Mouse (Mus musculus) CH12.LX (cell line): Measurements from ENCODE around the gene Pon3. TPM values are rescaled to one million over a fixed set of nuclear protein-coding genes. Genes with fewer than 3 reads are reported as not detected.
A peak's percentile ranks its signal among the peaks of the same experiment; 100 is the strongest.

Experiments used
- DNase-seq: peaks from one replicate; pipeline ENCODE4 v3.0.0-alpha.2; 2013; ENCODE audit errors: extremely low read depth
- H3K27ac ChIP-seq: 2 replicates; pipeline ENCODE4 v1.5.1; 2012; ENCODE audit warnings: low read depth, mild to moderate bottlenecking, control low read depth, moderate library complexity; ENCODE audit not compliant: insufficient read depth
- H3K27me3 ChIP-seq: replicated peaks from 2 replicates; pipeline ENCODE3; 2012; ENCODE audit warnings: inconsistent platforms
- H3K36me3 ChIP-seq, 2 experiments: replicated peaks in 1 of 2; 2 replicates each; pipeline versions ENCODE3 to v1.6.1; 2012; ENCODE audit warnings: inconsistent platforms in 1 of 2, low read length in 1 of 2, mild to moderate bottlenecking in 1 of 2, mixed read lengths in 1 of 2, moderate library complexity in 1 of 2; ENCODE audit not compliant: control insufficient read depth in 1 of 2, insufficient read depth in 1 of 2
- H3K4me1 ChIP-seq, 2 experiments: 2 replicates each; pipeline ENCODE4 v1.6.1; 2012; ENCODE audit warnings: inconsistent platforms in 1 of 2, moderate library complexity in 1 of 2; ENCODE audit not compliant: insufficient read depth in 2 of 2, control insufficient read depth in 1 of 2
- H3K4me2 ChIP-seq: 2 replicates; pipeline ENCODE4 v1.6.1; 2012; ENCODE audit warnings: low read depth, mild to moderate bottlenecking, control low read depth; ENCODE audit not compliant: poor library complexity, insufficient read depth, severe bottlenecking
- H3K4me3 ChIP-seq, 3 experiments: fragments of 150-350 bp in 1 of 3; sonication (generic) in 1 of 3; replicated peaks in 1 of 3; 2 replicates each; pipeline versions ENCODE3 to v1.5.1; 2011 to 2012; ENCODE audit warnings: low read depth in 2 of 3, low read length in 2 of 3, mild to moderate bottlenecking in 2 of 3, moderate library complexity in 2 of 3, control low read depth in 1 of 3, improper control_type of control experiment in 1 of 3, inconsistent platforms in 1 of 3, mixed read lengths in 1 of 3; ENCODE audit not compliant: poor library complexity in 1 of 3
- H3K79me2 ChIP-seq: replicated peaks from 2 replicates; pipeline ENCODE4 v1.6.1; 2012; ENCODE audit warnings: mild to moderate bottlenecking, moderate library complexity; ENCODE audit not compliant: control insufficient read depth, poor library complexity, insufficient read depth, severe bottlenecking; ENCODE audit errors: extremely low read depth
- H3K9ac ChIP-seq: 2 replicates; pipeline ENCODE4 v1.6.1; 2012; ENCODE audit warnings: low read depth, mild to moderate bottlenecking, control low read depth, moderate library complexity; ENCODE audit not compliant: insufficient read depth
- H3K9me3 ChIP-seq: replicated peaks from 2 replicates; pipeline ENCODE3; 2012; ENCODE audit warnings: low read length, inconsistent platforms, mixed read lengths
- CHD2 ChIP-seq: IDR thresholded peaks from 2 replicates; pipeline ENCODE4 v1.6.1; 2011; ENCODE audit warnings: low read length, improper control_type of control experiment
- CTCF ChIP-seq, 2 experiments: IDR thresholded peaks in 1 of 2; conservative IDR thresholded peaks in 1 of 2; 2 replicates each; pipeline ENCODE4 v1.5.1; 2011 to 2012; ENCODE audit warnings: low read depth in 2 of 2, low read length in 2 of 2, improper control_type of control experiment in 1 of 2, inconsistent platforms in 1 of 2, mild to moderate bottlenecking in 1 of 2, moderate library complexity in 1 of 2
- ETS1 ChIP-seq: conservative IDR thresholded peaks from 2 replicates; pipeline ENCODE4 v1.6.1; 2012; ENCODE audit warnings: low read depth, mild to moderate bottlenecking, inconsistent platforms, low read length, improper control_type of control experiment, moderate library complexity
- HCFC1 ChIP-seq: IDR thresholded peaks from 2 replicates; pipeline ENCODE4 v1.6.1; 2012; ENCODE audit warnings: low read depth, mild to moderate bottlenecking, inconsistent platforms, low read length, improper control_type of control experiment
- IRF4 ChIP-seq: IDR thresholded peaks from 2 replicates; pipeline ENCODE4 v1.6.1; 2014; ENCODE audit warnings: low read depth, mild to moderate bottlenecking, inconsistent platforms, low read length, improper control_type of control experiment
- KAT2A ChIP-seq: IDR thresholded peaks from 2 replicates; pipeline ENCODE4 v1.6.1; 2012; ENCODE audit warnings: low read length, improper control_type of control experiment, inconsistent platforms; ENCODE audit not compliant: insufficient replicate concordance
- MAFK ChIP-seq: IDR thresholded peaks from 2 replicates; pipeline ENCODE4 v1.6.1; 2011; ENCODE audit warnings: low read length, improper control_type of control experiment; ENCODE audit not compliant: insufficient replicate concordance
- MAX ChIP-seq: IDR thresholded peaks from 2 replicates; pipeline ENCODE4 v1.6.1; 2011; ENCODE audit warnings: low read length, improper control_type of control experiment
- MEF2A ChIP-seq: IDR thresholded peaks from 2 replicates; pipeline ENCODE4 v1.6.1; 2014; ENCODE audit warnings: low read depth, mild to moderate bottlenecking, inconsistent platforms, low read length, improper control_type of control experiment, borderline replicate concordance
- MYC ChIP-seq: IDR thresholded peaks from 2 replicates; pipeline ENCODE4 v1.6.1; 2011; ENCODE audit warnings: low read depth, mild to moderate bottlenecking, improper control_type of control experiment, low read length
- POLR2A ChIP-seq: IDR thresholded peaks from 2 replicates; pipeline ENCODE4 v1.6.1; 2011; ENCODE audit warnings: low read depth, mild to moderate bottlenecking, improper control_type of control experiment, low read length
- POLR2AphosphoS2 ChIP-seq: IDR thresholded peaks from 2 replicates; pipeline ENCODE4 v1.6.1; 2011; ENCODE audit warnings: low read depth, low read length, improper control_type of control experiment
- RAD21 ChIP-seq: IDR thresholded peaks from 2 replicates; pipeline ENCODE4 v1.6.1; 2011; ENCODE audit warnings: low read depth, mild to moderate bottlenecking, low read length, improper control_type of control experiment, moderate library complexity
- SIN3A ChIP-seq: IDR thresholded peaks from 2 replicates; pipeline ENCODE4 v1.6.1; 2012; ENCODE audit warnings: low read length, improper control_type of control experiment, inconsistent platforms
- SMC3 ChIP-seq: IDR thresholded peaks from 2 replicates; pipeline ENCODE4 v1.6.1; 2011; ENCODE audit warnings: low read depth, low read length, improper control_type of control experiment
- TCF12 ChIP-seq: IDR thresholded peaks from 2 replicates; pipeline ENCODE4 v1.6.1; 2014; ENCODE audit warnings: low read depth, mild to moderate bottlenecking, inconsistent platforms, low read length, improper control_type of control experiment
- UBTF ChIP-seq: IDR thresholded peaks from 2 replicates; pipeline ENCODE4 v1.6.1; 2012; ENCODE audit warnings: low read depth, mild to moderate bottlenecking, inconsistent platforms, low read length, improper control_type of control experiment, moderate library complexity
- ZC3H11A ChIP-seq: IDR thresholded peaks from 2 replicates; pipeline ENCODE4 v1.6.1; 2012; ENCODE audit warnings: low read depth, mild to moderate bottlenecking, inconsistent platforms, low read length, improper control_type of control experiment
- ZMIZ1 ChIP-seq: IDR thresholded peaks from 2 replicates; pipeline ENCODE4 v1.6.1; 2012; ENCODE audit warnings: low read depth, mild to moderate bottlenecking, inconsistent platforms, low read length, improper control_type of control experiment
- dilution Hi-C: fragments of 300-500 bp; cut with MboI; formaldehyde crosslinking; loops from 2 replicates; pipeline ENCODE4 v1.14.3; 2020; ENCODE audit warnings: low sequenced_read_pairs; ENCODE audit not compliant: extremely low pct_unique_long_range_greater_than_20kb, extremely low pct_ligation_motif_present
- in situ Hi-C: fragments of 300-500 bp; cut with MboI; formaldehyde crosslinking; loops from 3 replicates; pipeline ENCODE4 v1.14.3; 2019; ENCODE audit warnings: low sequenced_read_pairs, low pct_ligation_motif_present, low pct_unique_long_range_greater_than_20kb, mixed read lengths
- polyA plus RNA-seq: library from polyadenylated mRNA; unstranded; fragments of >175 nt; gene quantifications from 2 replicates; pipeline ENCODE4 v1.2.1, GENCODE M21; 2012; ENCODE audit warnings: low read depth; ENCODE audit not compliant: insufficient read length
- total RNA-seq, 2 experiments: library from RNA; depleted of rRNA; stranded (reverse); fragments of 300-350 nt in 1 of 2; fragments of >200 nt in 1 of 2; gene quantifications; 2 replicates each; pipeline ENCODE4 v1.2.3; 2012 to 2014

Gene Pon3
- total and polyA plus RNA-seq, 3 experiments = 13.4 to 33.1 (median 27.5) TPM

- Histone ChIP-seq H3K79me2 (no peaks in the 10 kb centered on the region), H3K4me2 (no peak overlapping the region), H3K9me3 (no peaks in the 10 kb centered on the region), H3K27ac (no peak overlapping the region), H3K4me1 (peaks cover 0 to 6% of the 10 kb centered on the region in 2 experiments; a peak in 2 of 4 replicates), H3K36me3 (no peaks in the 10 kb centered on the region), H3K9ac (no peak overlapping the region), H3K4me3 (no peak overlapping the region), H3K27me3 (no peaks in the 10 kb centered on the region)
- dilution Hi-C loops (no loop called here), in situ Hi-C loops (no loop called here)
- DNase-seq = no peak
- TF ChIP-seq ETS1 (no peak), ZC3H11A (no peak), MEF2A (no peak)
These were observed 48.9 kb upstream of the Pon3 start for GRCm38 (mm10) chr6:5304956-5305355.

- in situ Hi-C loops (no loop called here), dilution Hi-C loops (no loop called here)
- peaks cover 7% of the 10 kb centered on the region for H3K79me2 ChIP-seq
- no peaks in the 10 kb centered on the region for H3K9me3 ChIP-seq
- H3K27ac ChIP-seq = no peak overlapping the region
- no peak for DNase-seq
- no peaks in the 10 kb centered on the region for H3K27me3 ChIP-seq
- H3K4me3 ChIP-seq = no peak overlapping the region
- H3K9ac ChIP-seq = no peak overlapping the region
- H3K4me2 ChIP-seq = no peak overlapping the region
- H3K36me3 ChIP-seq = peaks cover 0 to 2% of the 10 kb centered on the region in 2 experiments
- H3K4me1 ChIP-seq = peaks cover 8 to 22% of the 10 kb centered on the region in 2 experiments
- TF ChIP-seq MAFK = no peak
These were observed 44.5 kb upstream of the Pon3 start for GRCm38 (mm10) chr6:5300629-5301028.

GRCm38 (mm10) chr6:5299561-5299960 lies 43.5 kb upstream of the Pon3 start:
- Histone ChIP-seq H3K9me3 (no peaks in the 10 kb centered on the region), H3K79me2 (peaks cover 15% of the 10 kb centered on the region)
- in situ Hi-C loops = no loop called here

GRCm38 (mm10) chr6:5298092-5298554 lies 42.0 kb upstream of the Pon3 start, which contains the start of gene Pon2:
Gene Pon2 (minus strand): TSS chr6:5298455.
- no peaks in the 10 kb centered on the region for H3K9me3 ChIP-seq
- H3K79me2 ChIP-seq = peaks cover 18% of the 10 kb centered on the region
- peaks cover 20 to 44% of the 10 kb centered on the region in 2 experiments for H3K4me1 ChIP-seq
- no peaks in the 10 kb centered on the region for H3K27me3 ChIP-seq
- peaks cover 8 to 24% of the 10 kb centered on the region in 2 experiments for H3K36me3 ChIP-seq
- dilution Hi-C loops = no loop called here
- in situ Hi-C loops = no loop called here
- H3K9ac ChIP-seq = peak within 1 kb of the TSS; percentile 84
- H3K27ac ChIP-seq = peak within 1 kb of the TSS; percentile 88
- H3K4me2 ChIP-seq = peak within 1 kb of the TSS; percentile 85
- peak; percentile 70 for DNase-seq
- peak within 1 kb of the TSS; percentile 65 to 69 (median 67) for H3K4me3 ChIP-seq
- TF ChIP-seq MEF2A (peak; percentile 59), ETS1 (no peak), ZMIZ1 (peak; percentile 72), CHD2 (no peak), RAD21 (no peak; the same call in 1 of the 2 replicates), MAX (peak; percentile 87), POLR2A (peak; percentile 67), TCF12 (no peak; the same call in 1 of the 2 replicates), POLR2AphosphoS2 (no peak), ZC3H11A (no peak), MAFK (no peak), KAT2A (no peak), SIN3A (no peak), UBTF (peak; percentile 99), IRF4 (0 out of 2 replicates have a peak, but pooled peaks have one; percentile 4), MYC (peak; percentile 14; the same call in 1 of the 2 replicates), CTCF (conservative IDR thresholded peaks at IDR 0.05 in 1 of 2, IDR thresholded peaks at IDR 0.05 in 1 of 2; ENCODE audit: low read depth in 2 of 2, low read length in 2 of 2) (no peak), SMC3 (no peak)

More at GRCm38 (mm10) chr6:5299561-5299960, 43.5 kb upstream of the Pon3 start:
- H3K27me3 ChIP-seq = no peaks in the 10 kb centered on the region
- H3K27ac ChIP-seq = no peak overlapping the region
- no peak for DNase-seq
- H3K4me1 ChIP-seq = peaks cover 13 to 29% of the 10 kb centered on the region in 2 experiments
- H3K4me3 ChIP-seq = no peak overlapping the region
- H3K36me3 ChIP-seq = peaks cover 0 to 10% of the 10 kb centered on the region in 2 experiments
- dilution Hi-C loops = no loop called here
- no peak overlapping the region for H3K9ac ChIP-seq
- no peak overlapping the region for H3K4me2 ChIP-seq
- TF ChIP-seq SIN3A (no peak), HCFC1 (no peak)
